Mouse (Mus musculus) heart, embryonic 13.5 days (tissue): Measurements from ENCODE around the gene Lclat1. TPM values are rescaled to one million over a fixed set of nuclear protein-coding genes. Genes with fewer than 3 reads are reported as not detected.

ENCODE experiments used
- ATAC-seq: fragments of 200-750 bp; cut with Nextera tagmentation; 2 replicates; pipeline ENCODE4 v1.8.0; 2017; ENCODE audit warnings: moderate TSS enrichment; ENCODE audit not compliant: insufficient number of reproducible peaks, low FRiP score, low TSS enrichment; ENCODE audit errors: extremely low read depth
- H3K27ac ChIP-seq: fragments of 300-500 bp; sonication (generic); replicated peaks from 2 replicates; pipeline ENCODE4 v1.5.1; 2015; ENCODE audit warnings: moderate library complexity, mild to moderate bottlenecking, inconsistent platforms
- H3K27me3 ChIP-seq: fragments of 300-500 bp; sonication (generic); replicated peaks from 2 replicates; pipeline ENCODE4 v1.6.1; 2015; ENCODE audit warnings: mild to moderate bottlenecking, inconsistent platforms
- H3K36me3 ChIP-seq: fragments of 300-500 bp; sonication (generic); 2 replicates; pipeline ENCODE4 v1.6.1; 2015; ENCODE audit warnings: mild to moderate bottlenecking, inconsistent platforms
- H3K4me1 ChIP-seq: fragments of 300-500 bp; sonication (generic); 2 replicates; pipeline ENCODE4 v1.6.1; 2015; ENCODE audit warnings: inconsistent platforms
- H3K4me2 ChIP-seq: fragments of 300-500 bp; sonication (generic); 2 replicates; pipeline ENCODE4 v1.6.1; 2015; ENCODE audit warnings: inconsistent platforms, mild to moderate bottlenecking, moderate library complexity
- H3K4me3 ChIP-seq: fragments of 300-500 bp; sonication (generic); 2 replicates; pipeline ENCODE4 v1.5.1; 2015; ENCODE audit warnings: moderate library complexity, mild to moderate bottlenecking, inconsistent platforms
- H3K9ac ChIP-seq: fragments of 300-500 bp; sonication (generic); 2 replicates; pipeline ENCODE4 v1.6.1; 2015; ENCODE audit warnings: inconsistent platforms, mild to moderate bottlenecking, moderate library complexity
- H3K9me3 ChIP-seq: fragments of 300-500 bp; sonication (generic); 2 replicates; pipeline ENCODE4 v1.6.1; 2016; ENCODE audit warnings: inconsistent platforms
- WGBS: fragments of 180-500 bp; shearing (Covaris S2); methylation state at CpG from one replicate; pipeline ENCODE4 v1.1.7; 2015; ENCODE audit warnings: mixed read lengths; 5-methylcytosine and 5-hydroxymethylcytosine counted together
- polyA plus RNA-seq: library from polyadenylated mRNA; unstranded; fragments of >200 nt; fragmentation: Nextera tagmentation; extraction: Ambion mirVana; gene quantifications from 2 replicates; pipeline ENCODE4 v1.2.1, GENCODE M21; 2015

Gene Lclat1
- polyA plus RNA-seq, 1 experiment from 2014 or later, result 32.8 TPM

- no peaks in the 10 kb centered on the region for H3K9me3 ChIP-seq
- ATAC-seq, result no peak
- no peak overlapping the region for H3K4me2 ChIP-seq
- H3K27me3 ChIP-seq, result no peaks in the 10 kb centered on the region
- 78% methylated on average over 12 of the region's 12 CpGs for WGBS
- no peak overlapping the region for H3K9ac ChIP-seq
- no peak overlapping the region for H3K4me3 ChIP-seq
- peaks cover 5% of the 10 kb centered on the region for H3K4me1 ChIP-seq
- H3K27ac ChIP-seq, result no peak overlapping the region
- H3K36me3 ChIP-seq, result no peaks in the 10 kb centered on the region
These were observed 15.4 kb upstream of the Lclat1 start for GRCm38 (mm10) chr17:73092103-73093097.

GRCm38 (mm10) chr17:73095070-73095469 is 12.7 kb upstream of the Lclat1 start:
- H3K4me3 ChIP-seq, result no peak overlapping the region
- no peak overlapping the region for H3K9ac ChIP-seq
- no peak overlapping the region for H3K27ac ChIP-seq
- no peak overlapping the region for H3K4me2 ChIP-seq
- H3K27me3 ChIP-seq, result no peaks in the 10 kb centered on the region
- WGBS, result 84% methylated on average over 11 of the region's 11 CpGs
- no peaks in the 10 kb centered on the region for H3K9me3 ChIP-seq
- no peak for ATAC-seq
- no peaks in the 10 kb centered on the region for H3K36me3 ChIP-seq
- H3K4me1 ChIP-seq, result no peaks in the 10 kb centered on the region

- no peaks in the 10 kb centered on the region for H3K4me1 ChIP-seq
- H3K9me3 ChIP-seq, result no peaks in the 10 kb centered on the region
- H3K4me2 ChIP-seq, result no peak overlapping the region
- H3K36me3 ChIP-seq, result no peaks in the 10 kb centered on the region
- ATAC-seq, result no peak
- H3K27ac ChIP-seq, result no peak overlapping the region
- H3K4me3 ChIP-seq, result no peak overlapping the region
- H3K27me3 ChIP-seq, result no peaks in the 10 kb centered on the region
- H3K9ac ChIP-seq, result no peak overlapping the region
- WGBS, result 88% methylated on average over 8 of the region's 8 CpGs
These were observed 12.2 kb upstream of the Lclat1 start for GRCm38 (mm10) chr17:73095585-73095984.

GRCm38 (mm10) chr17:73096484-73096883 is 11.3 kb upstream of the Lclat1 start:
- Histone ChIP-seq H3K4me3 (no peak overlapping the region), H3K27me3 (no peaks in the 10 kb centered on the region), H3K27ac (no peak overlapping the region), H3K4me2 (no peak overlapping the region), H3K9ac (no peak overlapping the region), H3K4me1 (no peaks in the 10 kb centered on the region), H3K9me3 (no peaks in the 10 kb centered on the region), H3K36me3 (no peaks in the 10 kb centered on the region)
- 37% methylated on average over 5 of the region's 5 CpGs for WGBS
- ATAC-seq, result no peak

- no peak overlapping the region for H3K4me2 ChIP-seq
- H3K27ac ChIP-seq, result no peak overlapping the region
- 67% methylated on average over 1 of the region's 1 CpGs for WGBS
- H3K4me1 ChIP-seq, result no peaks in the 10 kb centered on the region
- H3K4me3 ChIP-seq, result no peak overlapping the region
- no peaks in the 10 kb centered on the region for H3K36me3 ChIP-seq
- no peak for ATAC-seq
- H3K9ac ChIP-seq, result no peak overlapping the region
- H3K9me3 ChIP-seq, result no peaks in the 10 kb centered on the region
- no peaks in the 10 kb centered on the region for H3K27me3 ChIP-seq
These were observed 9.1 kb upstream of the Lclat1 start for GRCm38 (mm10) chr17:73098636-73099035.

- Histone ChIP-seq H3K9me3 (no peaks in the 10 kb centered on the region), H3K4me1 (no peaks in the 10 kb centered on the region), H3K9ac (no peak overlapping the region), H3K27me3 (no peaks in the 10 kb centered on the region), H3K4me3 (no peak overlapping the region), H3K27ac (no peak overlapping the region), H3K36me3 (no peaks in the 10 kb centered on the region), H3K4me2 (no peak overlapping the region)
- 87% methylated on average over 5 of the region's 5 CpGs for WGBS
- ATAC-seq, result no peak
These were observed 7.4 kb upstream of the Lclat1 start for GRCm38 (mm10) chr17:73100396-73100795.

- H3K4me1 ChIP-seq, result peaks cover 3% of the 10 kb centered on the region; the same call in 1 of the 2 replicates
- whole genome bisulfite sequencing, result 70% methylated on average over 4 of the region's 4 CpGs
- no peak overlapping the region for H3K4me3 ChIP-seq
- H3K4me2 ChIP-seq, result no peak overlapping the region
- no peaks in the 10 kb centered on the region for H3K27me3 ChIP-seq
- no peak overlapping the region for H3K9ac ChIP-seq
- no peaks in the 10 kb centered on the region for H3K36me3 ChIP-seq
- no peak for ATAC-seq
- H3K27ac ChIP-seq, result no peak overlapping the region
- H3K9me3 ChIP-seq, result no peaks in the 10 kb centered on the region
These were observed 5.2 kb upstream of the Lclat1 start for GRCm38 (mm10) chr17:73102538-73102937.

- Histone ChIP-seq H3K4me3 (peak overlapping the region; percentile 95), H3K27me3 (no peaks in the 10 kb centered on the region), H3K36me3 (peaks cover 11% of the 10 kb centered on the region), H3K4me1 (peaks cover 45% of the 10 kb centered on the region), H3K4me2 (peak overlapping the region; percentile 88), H3K9me3 (no peaks in the 10 kb centered on the region), H3K9ac (peak overlapping the region; percentile 95), H3K27ac (peak overlapping the region; percentile 82)
- WGBS, result 3% methylated on average over 35 of the region's 35 CpGs
- no peak; the same call in 1 of the 2 replicates for ATAC-seq
These were observed 544 bp downstream of the Lclat1 start for GRCm38 (mm10) chr17:73108170-73108887.

GRCm38 (mm10) chr17:73108888-73109259 is 1.1 kb downstream of the Lclat1 start:
- Histone ChIP-seq H3K27me3 (no peaks in the 10 kb centered on the region), H3K4me3 (peak overlapping the region; percentile 95), H3K4me2 (peak overlapping the region; percentile 88), H3K9me3 (no peaks in the 10 kb centered on the region), H3K27ac (peak overlapping the region; percentile 82; the same call in 1 of the 2 replicates), H3K36me3 (peaks cover 11% of the 10 kb centered on the region), H3K4me1 (peaks cover 50% of the 10 kb centered on the region), H3K9ac (peak overlapping the region; percentile 95)
- no peak for ATAC-seq
- WGBS, result 67% methylated on average over 7 of the region's 7 CpGs

GRCm38 (mm10) chr17:73112128-73112527 is 4.3 kb downstream of the Lclat1 start:
- 49% methylated on average over 7 of the region's 7 CpGs for WGBS
- Histone ChIP-seq H3K9ac (peak overlapping the region; percentile 67), H3K9me3 (no peaks in the 10 kb centered on the region), H3K27ac (peak overlapping the region; percentile 78), H3K4me2 (peak overlapping the region; percentile 47), H3K4me1 (peaks cover 47% of the 10 kb centered on the region), H3K36me3 (peaks cover 11% of the 10 kb centered on the region), H3K27me3 (no peaks in the 10 kb centered on the region), H3K4me3 (no peak overlapping the region)
- ATAC-seq, result no peak

- no peaks in the 10 kb centered on the region for H3K27me3 ChIP-seq
- H3K36me3 ChIP-seq, result peaks cover 11% of the 10 kb centered on the region
- H3K4me3 ChIP-seq, result no peak overlapping the region
- H3K4me1 ChIP-seq, result peaks cover 47% of the 10 kb centered on the region
- H3K4me2 ChIP-seq, result peak overlapping the region; percentile 47
- ATAC-seq, result no peak
- 22% methylated on average over 6 of the region's 6 CpGs for WGBS
- H3K9me3 ChIP-seq, result no peaks in the 10 kb centered on the region
- H3K27ac ChIP-seq, result peak overlapping the region; percentile 78
- H3K9ac ChIP-seq, result peak overlapping the region; percentile 69
These were observed 4.8 kb downstream of the Lclat1 start for GRCm38 (mm10) chr17:73112601-73113000.
